Comparison of ENCODE assay signal across 8 mouse cellular contexts in the genomic region with DNA sequence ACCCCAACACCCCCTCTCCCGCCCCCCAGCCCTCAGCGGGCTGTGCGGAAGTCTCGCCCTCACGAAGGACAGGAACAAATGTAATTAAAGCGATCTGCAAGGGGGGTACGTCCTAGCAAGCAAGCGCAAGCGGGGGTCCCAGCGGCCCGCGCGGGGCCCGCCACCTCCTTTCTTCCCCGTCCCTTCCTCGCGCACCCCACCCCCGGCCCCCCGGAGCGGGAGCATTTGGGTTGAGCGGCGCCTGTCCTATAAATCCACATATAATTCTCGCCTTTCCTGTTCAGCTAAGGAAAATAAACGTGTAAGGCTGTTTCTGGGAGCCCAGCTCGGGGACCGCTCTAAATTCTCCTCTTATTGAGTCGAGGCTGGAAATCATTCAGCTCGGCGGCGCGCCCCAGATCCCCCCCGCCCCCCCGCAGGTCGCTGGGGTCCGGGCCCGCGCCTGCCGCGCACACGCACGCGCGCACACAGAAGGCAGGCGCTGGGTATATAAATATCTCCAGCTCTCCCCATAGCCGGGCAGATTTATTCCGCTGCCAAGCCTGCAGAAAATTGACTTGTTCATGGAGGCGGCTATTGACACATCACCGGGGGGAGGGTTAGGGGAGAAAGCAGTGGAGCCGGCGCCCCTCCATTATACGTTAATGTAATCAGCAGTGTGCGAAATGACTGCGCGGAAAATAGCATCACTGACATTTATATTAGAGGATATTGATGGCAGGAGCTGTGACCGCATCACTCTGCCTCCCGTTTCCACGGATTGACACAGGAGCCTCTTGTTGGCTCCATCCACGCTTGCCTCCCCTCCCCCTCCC.
DNase-seq lines count a peak whose midpoint lies in the region; ATAC-seq and TF ChIP-seq lines count a peak whose summit lies in the region.

No protein-coding gene starts in this region.

- peak overlapping the region; percentile 73 for H3K4me2 ChIP-seq in liver, embryonic 15.5 days

- 2% methylated on average over 57 of the region's 58 CpGs for WGBS in thymus, adult 2 months
- 1% methylated on average over 58 of the region's 58 CpGs for WGBS in liver, embryonic 15.5 days (ENCODE audit: insufficient replicate concordance)

- H3K36me3 ChIP-seq in thymus, adult 2 months (ENCODE audit: control insufficient read depth, insufficient read depth, low read length), result no peaks in the 10 kb centered on the region
- no peaks in the 10 kb centered on the region for H3K36me3 ChIP-seq in liver, embryonic 15.5 days (replicated peaks)

- no peaks in the 10 kb centered on the region for H3K9me3 ChIP-seq in liver, embryonic 15.5 days (replicated peaks)

- TF ChIP-seq POLR2A in thymus, adult 2 months (IDR thresholded peaks at IDR 0.05; ENCODE audit: control insufficient read depth, extremely low read depth, insufficient read depth, low read length, poor library complexity), result no peak

- intact Hi-C loops in gastrocnemius, postnatal 14 days (cut with DNase I; ENCODE audit: low total_unique reads), result loop anchor here (5.0 kb wide), 1 partner anchor 80 kb away; no protein-coding TSS in a partner anchor

- no peak overlapping the region for H3K9ac ChIP-seq in liver, embryonic 15.5 days

- DNase-seq in thymus, adult 2 months, result no peak
- no peak for DNase-seq in thymus, postnatal 36 days
- peak; percentile 73 to 75 for DNase-seq in cerebellum, postnatal 36 days
- DNase-seq in gastrocnemius, postnatal 14 days, result peak; percentile 33
- peak; percentile 79 for DNase-seq in layer of hippocampus, adult 11-12 months (ENCODE audit: low spot score)
- DNase-seq in right cerebral cortex, postnatal 14 days, result peak; percentile 64
- no peak for DNase-seq in yolk sac, embryonic 10.5 days (ENCODE audit: low spot score)

- TF ChIP-seq CTCF in thymus, adult 2 months (IDR thresholded peaks at IDR 0.05; ENCODE audit: borderline replicate concordance, control insufficient read depth, extremely low read depth, insufficient read depth, low read length, poor library complexity), result no peak

- peaks cover 29% of the 10 kb centered on the region for H3K27me3 ChIP-seq in thymus, adult 2 months (ENCODE audit: control insufficient read depth, insufficient read depth, low read length)
- H3K27me3 ChIP-seq in liver, embryonic 15.5 days, result peaks cover 99% of the 10 kb centered on the region

- H3K4me3 ChIP-seq in thymus, adult 2 months (ENCODE audit: control insufficient read depth, insufficient read depth, low read length), result peak overlapping the region; percentile 34
- H3K4me3 ChIP-seq in liver, embryonic 15.5 days (replicated peaks), result peak overlapping the region; percentile 51

- ATAC-seq in liver, embryonic 15.5 days (ENCODE audit: insufficient read depth), result no peak

- peaks cover 16% of the 10 kb centered on the region for H3K4me1 ChIP-seq in thymus, adult 2 months (replicated peaks; ENCODE audit: control insufficient read depth, insufficient read depth, low read length)
- H3K4me1 ChIP-seq in liver, embryonic 15.5 days (replicated peaks), result peaks cover 10% of the 10 kb centered on the region; the same call in 1 of the 2 replicates

- H3K27ac ChIP-seq in thymus, adult 2 months (ENCODE audit: control insufficient read depth, insufficient read depth, low read length), result no peak overlapping the region
- no peak overlapping the region for H3K27ac ChIP-seq in liver, embryonic 15.5 days (replicated peaks)

Comparison
In these comparisons a context has a peak if more than half of its experiments do, and no peak if none do; other contexts are left out.
1. DNase-seq: peak in cerebellum, postnatal 36 days (2 of 2), gastrocnemius, postnatal 14 days (single experiment), layer of hippocampus, adult 11-12 months (single experiment) and right cerebral cortex, postnatal 14 days (single experiment); none in thymus, adult 2 months (single experiment), thymus, postnatal 36 days (0 of 2) and yolk sac, embryonic 10.5 days (single experiment).